Mouse (Mus musculus) liver, adult 2 months (tissue): ENCODE data around the gene Rab28.

Source experiments
- CTCF ChIP-seq: fragments of 200-500 bp; IDR thresholded peaks from 2 replicates; pipeline ENCODE4 v1.5.1; 2011; ENCODE audit warnings: low read depth, low read length, control low read depth
- POLR2A ChIP-seq: fragments of 200-500 bp; IDR thresholded peaks from 2 replicates; pipeline ENCODE4 v1.6.1; 2011; ENCODE audit warnings: low read length, control low read depth; ENCODE audit not compliant: insufficient read depth; ENCODE audit errors: extremely low read depth

GRCm38 (mm10) chr5:41754226-41754775 is 46.3 kb upstream of the Rab28 start:
- TF ChIP-seq CTCF: no peak
- TF ChIP-seq POLR2A: no peak
